Mouse (Mus musculus) erythroblast, embryonic 14.5 days (primary cell): Measurements from ENCODE around the gene Agpat4.

Source experiments
- GATA1 ChIP-seq: IDR thresholded peaks from 2 replicates; pipeline ENCODE4 v1.6.1; 2012; ENCODE audit warnings: low read length, inconsistent platforms, mixed read lengths
- TAL1 ChIP-seq: IDR thresholded peaks from 3 replicates; pipeline ENCODE4 v1.6.1; 2012; ENCODE audit warnings: low read length, inconsistent platforms, mixed read lengths

GRCm38 (mm10) chr17:12250581-12250980 is 132.1 kb downstream of the Agpat4 start:
- TF ChIP-seq TAL1 (no peak), GATA1 (no peak)
